Mouse (Mus musculus): ENCODE measurements around the gene Lyl1. TPM values are rescaled to one million over a fixed set of nuclear protein-coding genes. Genes with fewer than 3 reads are reported as not detected.

Lyl1 gene
- polyA plus RNA-seq, 1 experiment from 2014 or later: 3.8 TPM

DNA sequence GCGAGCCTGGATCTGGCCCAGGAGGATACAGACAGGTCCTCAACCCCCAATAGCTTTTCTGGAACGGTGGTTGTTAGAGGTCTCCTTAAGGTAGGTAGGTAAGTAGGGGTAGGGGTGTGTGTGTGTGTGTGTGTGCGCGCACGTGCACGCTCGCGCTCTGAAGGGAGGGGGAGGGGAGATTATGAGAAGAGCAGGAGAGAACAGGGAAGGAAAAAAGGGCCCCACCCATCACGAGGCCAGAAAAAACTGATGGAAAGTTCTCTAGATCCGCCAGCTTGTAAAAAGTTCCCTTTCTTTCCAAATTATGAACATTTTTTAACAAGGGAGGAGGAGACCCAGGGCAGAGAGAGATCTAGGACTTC is 41.8 kb downstream of the Lyl1 start:
- H3K9ac ChIP-seq (replicated peaks; ENCODE audit: low read length): no peak overlapping the region; the same call in 1 of the 2 replicates
- H3K4me2 ChIP-seq (ENCODE audit: low read length): peak overlapping the region; percentile 24; the same call in 1 of the 2 replicates
- H3K4me1 ChIP-seq (ENCODE audit: control insufficient read depth, insufficient read depth, low read length): peaks cover 45% of the 10 kb centered on the region
- no peak overlapping the region for H3K4me3 ChIP-seq (replicated peaks; ENCODE audit: low read depth, low read length)
- ATAC-seq (ENCODE audit: low FRiP score, low TSS enrichment): peak; percentile 39; the same call in 1 of the 2 replicates
- peaks cover 69% of the 10 kb centered on the region for H3K27me3 ChIP-seq (ENCODE audit: control insufficient read depth, insufficient read depth, low read length)
- no peak for DNase-seq
- no peaks in the 10 kb centered on the region for H3K36me3 ChIP-seq (ENCODE audit: control insufficient read depth, insufficient read depth, low read length)
- H3K9me3 ChIP-seq (ENCODE audit: control insufficient read depth, low read length): no peaks in the 10 kb centered on the region
- peak overlapping the region; percentile 66 for H3K27ac ChIP-seq (replicated peaks; ENCODE audit: low read depth, low read length)
- WGBS: 11% methylated on average over 10 of the region's 10 CpGs

DNA sequence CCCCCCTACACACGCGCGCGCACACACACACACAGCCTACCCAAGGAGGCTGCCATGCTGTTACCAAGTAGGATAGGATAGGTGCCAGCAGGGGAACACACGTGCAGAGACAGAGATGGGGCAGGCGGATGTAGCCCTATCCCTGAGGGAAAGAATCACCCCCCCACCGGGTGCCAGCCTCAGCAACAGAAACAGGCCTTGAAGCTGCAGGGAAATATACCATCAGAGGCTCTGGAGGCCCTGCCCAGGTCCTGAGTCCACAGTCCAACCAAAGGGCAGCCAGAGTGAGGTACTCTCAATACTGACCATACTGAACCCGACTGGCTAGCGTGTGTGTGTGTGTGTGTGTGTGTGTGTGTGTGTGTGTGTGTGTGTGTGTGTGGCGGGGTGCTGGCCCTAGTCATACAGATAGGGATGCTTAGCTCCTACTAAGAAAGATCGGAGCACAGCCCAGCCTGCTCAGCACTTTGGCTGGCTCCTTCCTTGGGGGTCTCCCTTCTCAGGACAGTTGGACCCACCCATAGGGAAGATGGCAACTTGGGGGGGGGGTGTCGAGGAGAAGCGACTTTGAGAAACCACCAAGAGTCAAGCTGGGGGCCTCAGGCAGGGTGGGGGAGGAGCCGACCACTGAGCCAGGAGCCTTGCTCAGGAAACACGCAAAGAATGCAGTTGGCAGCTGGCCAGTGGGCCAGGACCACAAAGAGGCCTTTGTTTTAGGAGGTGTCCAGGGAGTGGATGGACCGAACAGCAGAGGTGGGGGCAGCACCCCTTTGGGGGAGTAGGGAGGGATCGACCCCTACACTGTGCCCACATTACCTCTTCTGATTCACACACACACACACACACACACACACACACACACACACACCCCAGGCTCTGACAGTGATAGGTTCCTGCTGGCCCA is 42.5 kb downstream of the Lyl1 start:
- H3K27me3 ChIP-seq (ENCODE audit: control insufficient read depth, insufficient read depth, low read length): peaks cover 71% of the 10 kb centered on the region
- 3% methylated on average over 17 of the region's 17 CpGs for WGBS
- H3K4me2 ChIP-seq (ENCODE audit: low read length): peak overlapping the region; percentile 21; the same call in 1 of the 2 replicates
- no peaks in the 10 kb centered on the region for H3K36me3 ChIP-seq (ENCODE audit: control insufficient read depth, insufficient read depth, low read length)
- peaks cover 45% of the 10 kb centered on the region for H3K4me1 ChIP-seq (ENCODE audit: control insufficient read depth, insufficient read depth, low read length)
- no peaks in the 10 kb centered on the region for H3K9me3 ChIP-seq (ENCODE audit: control insufficient read depth, low read length)
- DNase-seq: peak; percentile 86
- ATAC-seq (ENCODE audit: low FRiP score, low TSS enrichment): peak; percentile 57
- no peak overlapping the region for H3K4me3 ChIP-seq (replicated peaks; ENCODE audit: low read depth, low read length)
- H3K27ac ChIP-seq (replicated peaks; ENCODE audit: low read depth, low read length): peak overlapping the region; percentile 66
- no peak overlapping the region for H3K9ac ChIP-seq (replicated peaks; ENCODE audit: low read length)

DNA sequence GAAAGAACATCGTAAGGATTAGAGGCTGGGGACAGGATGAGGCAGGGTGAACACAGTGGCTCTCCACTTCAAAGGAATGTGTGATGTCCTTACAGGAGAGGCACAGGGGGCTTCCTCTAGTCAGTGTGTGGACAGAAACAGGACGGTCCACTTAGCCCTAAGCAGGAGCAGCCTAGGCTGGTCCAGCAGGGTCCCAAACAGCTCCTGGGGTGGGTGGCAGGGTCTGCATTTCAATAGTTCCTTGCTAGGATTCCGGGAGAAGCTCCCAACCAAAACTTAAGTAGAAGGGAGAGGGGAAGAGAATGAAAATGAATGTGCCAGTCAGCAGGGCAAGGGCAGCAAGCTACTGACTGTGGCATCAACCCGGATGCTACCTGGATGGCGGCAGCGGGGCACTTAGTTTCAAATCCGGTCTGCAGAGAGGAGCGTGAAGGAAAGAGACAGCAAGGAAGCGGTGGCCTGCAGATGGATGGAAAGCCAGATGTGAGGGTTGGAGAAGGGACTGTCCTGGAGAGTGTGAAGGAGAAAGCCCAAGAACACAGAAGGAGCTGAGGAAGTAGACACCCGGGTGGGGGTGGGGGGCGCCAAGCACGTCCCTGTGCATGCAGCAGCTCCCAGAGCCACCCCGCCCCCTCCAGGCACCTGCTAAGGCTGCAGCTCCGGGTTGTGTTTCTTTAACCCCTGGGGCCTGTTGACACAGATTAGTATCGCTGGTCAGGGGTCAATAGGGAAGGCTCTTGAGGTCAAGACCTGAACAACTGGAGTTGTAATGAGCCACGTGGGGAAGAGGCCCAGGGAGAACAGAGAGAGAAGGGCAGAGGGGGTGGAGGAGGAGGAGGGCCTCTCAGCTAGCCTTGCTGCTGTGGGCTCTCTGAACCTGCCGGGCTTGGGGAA is 44.0 kb downstream of the Lyl1 start:
- no peaks in the 10 kb centered on the region for H3K36me3 ChIP-seq (ENCODE audit: control insufficient read depth, insufficient read depth, low read length)
- no peaks in the 10 kb centered on the region for H3K9me3 ChIP-seq (ENCODE audit: control insufficient read depth, low read length)
- H3K27me3 ChIP-seq (ENCODE audit: control insufficient read depth, insufficient read depth, low read length): peaks cover 70% of the 10 kb centered on the region
- 6% methylated on average over 17 of the region's 17 CpGs for WGBS
- ATAC-seq (ENCODE audit: low FRiP score, low TSS enrichment) (no peak), DNase-seq (no peak)
- peaks cover 43% of the 10 kb centered on the region for H3K4me1 ChIP-seq (ENCODE audit: control insufficient read depth, insufficient read depth, low read length)
- H3K9ac ChIP-seq (replicated peaks; ENCODE audit: low read length): no peak overlapping the region
- no peak overlapping the region for H3K4me3 ChIP-seq (replicated peaks; ENCODE audit: low read depth, low read length)
- H3K27ac ChIP-seq (replicated peaks; ENCODE audit: low read depth, low read length): peak overlapping the region; percentile 66
- H3K4me2 ChIP-seq (ENCODE audit: low read length): no peak overlapping the region

DNA sequence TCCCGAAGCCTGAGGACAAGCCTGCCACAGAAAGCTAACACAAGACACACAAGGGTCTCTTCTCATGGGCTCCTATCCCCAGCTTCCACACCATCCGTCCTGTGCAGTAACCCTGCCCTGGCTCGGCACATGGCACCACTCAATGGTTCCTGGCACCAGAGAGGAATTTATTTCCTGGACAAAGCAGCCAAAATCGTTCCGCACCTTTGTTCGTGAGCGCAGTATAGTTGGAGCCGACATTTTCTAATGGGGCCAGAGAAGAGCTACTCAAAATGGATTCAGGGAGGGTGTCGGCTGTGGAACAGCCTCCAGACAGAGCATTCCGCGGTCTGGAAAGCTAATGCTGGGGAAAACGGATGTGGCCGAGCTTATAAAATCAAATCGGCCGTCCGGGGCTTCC is 48.3 kb downstream of the Lyl1 start:
- no peak overlapping the region for H3K4me3 ChIP-seq (replicated peaks; ENCODE audit: low read depth, low read length)
- no peaks in the 10 kb centered on the region for H3K9me3 ChIP-seq (ENCODE audit: control insufficient read depth, low read length)
- no peak overlapping the region for H3K4me2 ChIP-seq (ENCODE audit: low read length)
- H3K9ac ChIP-seq (replicated peaks; ENCODE audit: low read length): no peak overlapping the region
- no peaks in the 10 kb centered on the region for H3K36me3 ChIP-seq (ENCODE audit: control insufficient read depth, insufficient read depth, low read length)
- ATAC-seq (ENCODE audit: low FRiP score, low TSS enrichment) (no peak), DNase-seq (no peak)
- peaks cover 60% of the 10 kb centered on the region for H3K27me3 ChIP-seq (ENCODE audit: control insufficient read depth, insufficient read depth, low read length)
- 0 out of 2 replicates have a peak overlapping the region, but pooled peaks have one; percentile 26 for H3K27ac ChIP-seq (replicated peaks; ENCODE audit: low read depth, low read length)
- 65% methylated on average over 16 of the region's 16 CpGs for WGBS
- peaks cover 15% of the 10 kb centered on the region for H3K4me1 ChIP-seq (ENCODE audit: control insufficient read depth, insufficient read depth, low read length)

DNA sequence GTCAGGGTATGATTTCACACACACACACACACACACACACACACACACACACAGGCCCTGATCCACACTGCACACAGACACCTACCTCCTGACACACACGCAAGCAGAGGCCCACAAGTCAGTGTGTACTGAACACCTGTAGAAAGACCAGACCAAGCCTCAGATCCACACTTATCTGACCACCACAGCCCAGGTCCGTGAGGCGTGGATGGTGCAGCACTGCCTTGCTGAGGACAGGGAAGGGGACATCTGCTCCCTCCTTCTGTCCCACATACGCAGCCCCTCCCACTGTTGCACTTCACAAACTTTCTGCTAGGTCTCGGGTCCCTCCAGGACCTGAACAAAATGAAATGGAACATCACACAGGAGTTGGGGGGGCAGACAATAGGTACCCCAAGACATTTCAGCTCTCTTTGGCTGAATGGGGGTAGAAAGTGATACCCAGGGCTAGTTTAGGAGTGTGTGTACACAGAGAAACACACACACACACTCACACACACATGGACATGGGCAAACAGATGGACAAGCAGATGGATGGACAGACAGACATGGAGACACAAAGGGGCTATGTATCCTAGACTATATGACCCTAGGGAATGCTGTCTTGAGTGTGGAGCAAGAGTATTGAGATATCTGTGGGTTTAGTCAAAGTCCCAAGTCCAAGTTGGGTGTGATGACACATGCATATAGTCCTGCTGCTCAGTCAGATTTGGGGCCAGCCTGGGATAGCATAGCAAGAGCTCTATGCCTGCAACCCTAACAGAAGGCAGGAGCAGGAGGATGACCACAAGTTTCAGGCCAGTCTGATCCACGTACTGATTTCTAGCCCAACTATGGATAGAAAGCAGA is 51.7 kb downstream of the Lyl1 start:
- DNase-seq (no peak), ATAC-seq (ENCODE audit: low FRiP score, low TSS enrichment) (no peak)
- Histone ChIP-seq H3K4me3 (replicated peaks; ENCODE audit: low read depth, low read length) (no peak overlapping the region), H3K9ac (replicated peaks; ENCODE audit: low read length) (no peak overlapping the region), H3K4me2 (ENCODE audit: low read length) (no peak overlapping the region), H3K4me1 (ENCODE audit: control insufficient read depth, insufficient read depth, low read length) (no peaks in the 10 kb centered on the region), H3K9me3 (ENCODE audit: control insufficient read depth, low read length) (no peaks in the 10 kb centered on the region), H3K27ac (replicated peaks; ENCODE audit: low read depth, low read length) (no peak overlapping the region), H3K27me3 (ENCODE audit: control insufficient read depth, insufficient read depth, low read length) (peaks cover 45% of the 10 kb centered on the region), H3K36me3 (ENCODE audit: control insufficient read depth, insufficient read depth, low read length) (0 out of 2 replicates have a peak, but pooled peaks cover 5% of the 10 kb centered on the region)
- WGBS: 71% methylated on average over 6 of the region's 6 CpGs

Other genes with a start within 250 kb of the Lyl1 start
- gene Ier2, start 38.6 kb upstream of the Lyl1 start, polyA plus RNA-seq (2014; fragmentation: Nextera tagmentation; extraction: Ambion mirVana): 15.5 and 16.0 TPM in 2 replicates
- 56.9 and 59.6 TPM in 2 replicates for gene Trmt1, start 15.2 kb upstream of the Lyl1 start, polyA plus RNA-seq (2014; fragmentation: Nextera tagmentation; extraction: Ambion mirVana)
- gene Nacc1, start 13.6 kb upstream of the Lyl1 start, polyA plus RNA-seq (2014; fragmentation: Nextera tagmentation; extraction: Ambion mirVana): 19.1 and 20.2 TPM in 2 replicates
- gene G430095P16Rik, start 21.6 kb downstream of the Lyl1 start, polyA plus RNA-seq (2014; fragmentation: Nextera tagmentation; extraction: Ambion mirVana): 0.67 and 0.91 TPM in 2 replicates
- gene Nfix, start 98.9 kb downstream of the Lyl1 start, polyA plus RNA-seq (2014; fragmentation: Nextera tagmentation; extraction: Ambion mirVana): 45.9 and 49.8 TPM in 2 replicates
- 9.9 and 12.7 TPM in 2 replicates for gene Dand5, start 121.4 kb downstream of the Lyl1 start, polyA plus RNA-seq (2014; fragmentation: Nextera tagmentation; extraction: Ambion mirVana)
- gene Gadd45gip1, start 130.1 kb downstream of the Lyl1 start, polyA plus RNA-seq (2014; fragmentation: Nextera tagmentation; extraction: Ambion mirVana): 32.7 and 35.8 TPM in 2 replicates
- 83.4 and 84.3 TPM in 2 replicates for gene Rad23a, start 139.2 kb downstream of the Lyl1 start, polyA plus RNA-seq (2014; fragmentation: Nextera tagmentation; extraction: Ambion mirVana)
- gene Calr, start 145.5 kb downstream of the Lyl1 start, polyA plus RNA-seq (2014; fragmentation: Nextera tagmentation; extraction: Ambion mirVana): 434 and 525 TPM in 2 replicates
- 95.6 and 111 TPM in 2 replicates for gene Farsa, start 155.5 kb downstream of the Lyl1 start, polyA plus RNA-seq (2014; fragmentation: Nextera tagmentation; extraction: Ambion mirVana)
- 17.4 and 27.4 TPM in 2 replicates for gene Syce2, start 170.7 kb downstream of the Lyl1 start, polyA plus RNA-seq (2014; fragmentation: Nextera tagmentation; extraction: Ambion mirVana)
- gene Gcdh, start 192.5 kb downstream of the Lyl1 start, polyA plus RNA-seq (2014; fragmentation: Nextera tagmentation; extraction: Ambion mirVana): 22.4 and 25.9 TPM in 2 replicates
- 0.19 and 0.63 TPM in 2 replicates for gene Klf1, start 200.5 kb downstream of the Lyl1 start, polyA plus RNA-seq (2014; fragmentation: Nextera tagmentation; extraction: Ambion mirVana)
- 4.0 and 5.4 TPM in 2 replicates for gene Dnase2a, start 207.1 kb downstream of the Lyl1 start, polyA plus RNA-seq (2014; fragmentation: Nextera tagmentation; extraction: Ambion mirVana)
- gene Mast1, start 235.9 kb downstream of the Lyl1 start, polyA plus RNA-seq (2014; fragmentation: Nextera tagmentation; extraction: Ambion mirVana): 69.5 and 69.9 TPM in 2 replicates
- 0.99 and 1.4 TPM in 2 replicates for gene Rtbdn, start 245.5 kb downstream of the Lyl1 start, polyA plus RNA-seq (2014; fragmentation: Nextera tagmentation; extraction: Ambion mirVana)

Measured in midbrain, embryonic 14.5 days (tissue).